Mouse (Mus musculus) monocyte, adult 2 months (primary cell): ENCODE results near the gene Lrtm2.
"Not testable (repeated sequence)": the region's sequence is repeated elsewhere in the genome, so short reads cannot be mapped to it uniquely, and the experiment has no call there.

Experiments
- DNase-seq, 2 experiments: peaks; one replicate each; pipeline ENCODE4 v3.0.0; 2022; ENCODE audit warnings: low spot score in 2 of 2, low read depth in 1 of 2

Gene Lrtm2

GRCm38 (mm10) chr6:119330506-119330905 lies at the start of gene Lrtm2:
Gene Lrtm2, minus strand, starts transcription at chr6:119330766.
- no peak for DNase-seq

- no peak for DNase-seq
These were observed 48.1 kb upstream of the Lrtm2 start for GRCm38 (mm10) chr6:119378631-119379030.

GRCm38 (mm10) chr6:119377613-119378012 lies 47.0 kb upstream of the Lrtm2 start:
- no peak for DNase-seq

GRCm38 (mm10) chr6:119375035-119375434 lies 44.5 kb upstream of the Lrtm2 start:
- DNase-seq, result no peak

- DNase-seq, result no peak
These were observed 42.6 kb upstream of the Lrtm2 start for GRCm38 (mm10) chr6:119373000-119373705.

GRCm38 (mm10) chr6:119372237-119372636 lies 41.7 kb upstream of the Lrtm2 start:
- DNase-seq, result no peak

- DNase-seq, result no peak
These were observed 41.1 kb upstream of the Lrtm2 start for GRCm38 (mm10) chr6:119371624-119372023.

GRCm38 (mm10) chr6:119367382-119367781 lies 36.8 kb upstream of the Lrtm2 start:
- DNase-seq, result no peak

GRCm38 (mm10) chr6:119366800-119367199 lies 36.2 kb upstream of the Lrtm2 start:
- DNase-seq, result not testable (repeated sequence)

GRCm38 (mm10) chr6:119363593-119363992 lies 33.0 kb upstream of the Lrtm2 start:
- DNase-seq, result no peak

- no peak for DNase-seq
These were observed 30.5 kb upstream of the Lrtm2 start for GRCm38 (mm10) chr6:119360925-119361702.

GRCm38 (mm10) chr6:119360250-119360649 lies 29.7 kb upstream of the Lrtm2 start:
- not testable (repeated sequence) for DNase-seq

GRCm38 (mm10) chr6:119358020-119358571 lies 27.5 kb upstream of the Lrtm2 start:
- DNase-seq, result no peak

GRCm38 (mm10) chr6:119352501-119352900 lies 21.9 kb upstream of the Lrtm2 start:
- no peak for DNase-seq

GRCm38 (mm10) chr6:119351656-119352055 lies 21.1 kb upstream of the Lrtm2 start:
- no peak for DNase-seq

- DNase-seq, result no peak
These were observed 20.2 kb upstream of the Lrtm2 start for GRCm38 (mm10) chr6:119350703-119351198.

- DNase-seq, result peak in 1 of 2 experiments; percentile 29
These were observed 17.7 kb upstream of the Lrtm2 start for GRCm38 (mm10) chr6:119348234-119348633.

- no peak for DNase-seq
These were observed 17.2 kb upstream of the Lrtm2 start for GRCm38 (mm10) chr6:119347813-119348212.

- DNase-seq, result no peak
These were observed 15.7 kb upstream of the Lrtm2 start for GRCm38 (mm10) chr6:119346257-119346656.

GRCm38 (mm10) chr6:119341409-119341808 lies 10.8 kb upstream of the Lrtm2 start:
- no peak for DNase-seq

GRCm38 (mm10) chr6:119338121-119338912 lies 7.8 kb upstream of the Lrtm2 start:
- DNase-seq, result no peak
